Mouse (Mus musculus) ES-E14 (cell line): ENCODE measurements around the gene Tmem126b.

Experiments
- CHD2 ChIP-seq: IDR thresholded peaks from 2 replicates; pipeline ENCODE4 v1.6.1; 2014; ENCODE audit warnings: mild to moderate bottlenecking, low read depth, low read length, inconsistent platforms
- HCFC1 ChIP-seq: IDR thresholded peaks from 2 replicates; pipeline ENCODE4 v1.6.1; 2012; ENCODE audit warnings: low read length, inconsistent platforms, borderline replicate concordance; ENCODE audit not compliant: insufficient read depth

DNA sequence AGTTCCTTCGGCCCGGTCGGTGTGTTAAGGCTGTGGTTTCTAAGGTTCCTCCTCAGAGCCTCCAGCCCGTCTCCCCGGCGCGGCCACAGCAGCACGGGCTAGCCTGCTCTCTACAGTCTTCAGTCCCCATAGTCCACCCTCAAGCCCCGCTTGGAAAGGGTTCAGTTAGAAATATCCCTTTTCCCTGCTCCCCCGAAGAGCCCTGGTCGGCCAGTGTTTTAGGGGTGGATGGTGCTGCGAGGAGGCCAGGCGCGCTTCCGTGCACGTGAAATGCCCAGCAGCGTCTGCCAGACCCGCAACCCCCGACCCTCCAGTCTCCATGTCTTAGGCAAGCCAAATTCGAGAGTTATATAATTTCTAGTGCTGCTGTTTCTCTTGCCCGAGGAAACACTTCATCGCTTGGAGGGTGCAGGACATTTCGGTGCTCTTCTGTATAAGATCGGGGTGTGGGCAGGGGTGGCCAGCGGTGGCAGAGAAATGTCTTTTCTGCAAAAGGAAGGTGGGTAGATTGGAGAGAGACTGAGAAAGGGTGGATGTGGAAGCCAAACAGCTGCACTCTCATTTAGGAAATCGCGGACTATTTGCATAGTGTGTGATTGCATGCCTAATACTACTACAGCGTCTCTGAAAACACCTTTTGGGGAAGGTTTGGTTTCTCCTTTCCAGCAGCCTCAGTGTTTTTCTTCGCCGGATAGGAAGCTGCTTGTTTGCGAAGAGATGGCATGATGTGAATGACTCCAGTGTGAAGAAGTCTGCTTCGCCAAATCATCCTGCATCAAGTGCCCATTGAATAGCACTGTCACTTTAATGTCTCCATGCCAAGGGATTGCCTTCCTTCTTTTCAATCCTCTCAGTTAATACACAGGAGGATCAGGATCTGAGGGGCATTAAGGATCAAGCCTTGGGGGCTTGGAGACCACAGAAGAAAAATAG, 778 bp upstream of the Tmem126b start, which contains the start of gene Dlg2:
- TF ChIP-seq HCFC1 = no peak
- no peak for TF ChIP-seq CHD2
